Mouse (Mus musculus) stomach, postnatal 0 days (tissue): ENCODE data around the gene Clmp.

Experiments
- CTCF ChIP-seq: IDR thresholded peaks from 2 replicates; pipeline ENCODE4 v1.5.1; 2016; ENCODE audit warnings: antibody characterized with exemption, low read depth, mild to moderate bottlenecking, moderate library complexity
- EP300 ChIP-seq: optimal IDR thresholded peaks from 2 replicates; pipeline ENCODE3; 2016; ENCODE audit warnings: antibody characterized with exemption

- TF ChIP-seq CTCF: no peak
- TF ChIP-seq EP300: no peak
These were observed 41.5 kb downstream of the Clmp start for GRCm38 (mm10) chr9:40727140-40727823.
